Mouse (Mus musculus) neural tube, embryonic 14.5 days (tissue): ENCODE results near the gene Ttc16. TPM values are rescaled to one million over a fixed set of nuclear protein-coding genes. Genes with fewer than 3 reads are reported as not detected.

Experiments used
- ATAC-seq: fragments of 200-750 bp; cut with Nextera tagmentation; 2 replicates; pipeline ENCODE4 v1.8.0; 2017; ENCODE audit warnings: low read depth, mild to moderate bottlenecking, moderate TSS enrichment, moderate library complexity
- H3K27ac ChIP-seq: fragments of 300-500 bp; sonication (generic); 2 replicates; pipeline ENCODE4 v1.5.1; 2014; ENCODE audit warnings: low read depth, mild to moderate bottlenecking, control low read depth, low read length, moderate library complexity, mixed read lengths
- H3K27me3 ChIP-seq: fragments of 300-500 bp; sonication (generic); 2 replicates; pipeline ENCODE4 v1.6.1; 2014; ENCODE audit warnings: low read length; ENCODE audit not compliant: control insufficient read depth, insufficient read depth
- H3K36me3 ChIP-seq: fragments of 300-500 bp; sonication (generic); 2 replicates; pipeline ENCODE4 v1.6.1; 2014; ENCODE audit warnings: low read length, mixed read lengths; ENCODE audit not compliant: control insufficient read depth, insufficient read depth
- H3K4me1 ChIP-seq: fragments of 300-500 bp; sonication (generic); 2 replicates; pipeline ENCODE4 v1.6.1; 2014; ENCODE audit warnings: low read length; ENCODE audit not compliant: control insufficient read depth, insufficient read depth
- H3K4me2 ChIP-seq: fragments of 300-500 bp; sonication (generic); 2 replicates; pipeline ENCODE4 v1.6.1; 2014; ENCODE audit warnings: mild to moderate bottlenecking, low read depth, low read length, control low read depth
- H3K4me3 ChIP-seq: fragments of 300-500 bp; sonication (generic); 2 replicates; pipeline ENCODE4 v1.5.1; 2014; ENCODE audit warnings: low read depth, low read length, control low read depth, mixed read lengths
- H3K9ac ChIP-seq: fragments of 300-500 bp; sonication (generic); replicated peaks from 2 replicates; pipeline ENCODE4 v1.6.1; 2014; ENCODE audit warnings: low read depth, mild to moderate bottlenecking, control low read depth, low read length, mixed read lengths
- H3K9me3 ChIP-seq: fragments of 300-500 bp; sonication (generic); 2 replicates; pipeline ENCODE4 v1.6.1; 2016; ENCODE audit warnings: low read length; ENCODE audit not compliant: control insufficient read depth
- WGBS: fragments of 180-500 bp; shearing (Covaris S2); extraction: QIAGEN DNeasy Blood & Tissue Kit; methylation state at CpG from one replicate; pipeline ENCODE4 v1.1.7; 2014; 5-methylcytosine and 5-hydroxymethylcytosine counted together
- polyA plus RNA-seq: library from polyadenylated mRNA; unstranded; fragments of >200 nt; fragmentation: Nextera tagmentation; extraction: Ambion mirVana; gene quantifications from 2 replicates; pipeline ENCODE4 v1.2.1, GENCODE M21; 2014

The Ttc16 gene
- polyA plus RNA-seq: 0.36 and 0.82 TPM in 2 replicates

DNA sequence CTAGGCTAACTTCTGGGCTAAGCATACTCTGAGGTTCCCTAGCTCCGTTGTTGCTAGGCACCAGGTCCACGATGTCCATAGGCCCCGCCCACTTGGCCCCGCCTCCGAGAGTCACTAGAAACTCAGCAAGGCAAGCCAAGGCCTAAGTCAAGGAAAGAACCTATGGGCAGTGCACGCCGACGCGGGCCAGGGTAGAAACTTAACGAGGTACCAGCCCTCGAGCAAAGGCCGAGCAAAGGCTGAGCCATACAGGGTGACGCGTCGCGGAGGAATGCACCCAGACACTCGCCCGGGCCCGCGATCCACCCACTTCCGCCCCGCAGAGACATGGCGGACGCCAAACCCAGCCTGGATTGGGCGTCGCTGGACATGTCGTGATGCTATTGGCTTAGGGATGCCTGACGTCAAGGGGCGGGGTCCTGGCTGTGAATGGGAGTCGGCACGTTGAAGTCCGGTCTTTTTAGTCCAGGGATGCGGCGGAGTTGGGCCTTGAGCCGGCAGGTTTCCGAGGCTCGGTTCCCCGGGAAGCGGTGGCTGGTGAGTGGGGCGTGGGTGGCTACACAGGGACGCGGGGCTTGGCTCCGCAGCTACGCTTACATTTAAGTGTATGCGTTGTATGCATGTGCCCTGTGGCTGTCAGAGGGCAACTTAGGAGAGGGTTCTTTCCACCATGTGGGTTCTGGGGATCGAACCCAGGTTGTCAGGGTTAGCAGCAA is at the start of gene Ttc16, which contains the start of gene Ptrh1:
Gene Ttc16, minus strand, starts transcription at position 275 of the 716 bp plus-strand sequence.
Gene Ptrh1, plus strand, starts transcription at position 428 of the 716 bp plus-strand sequence.
- H3K27me3 ChIP-seq: no peaks in the 10 kb centered on the region
- peak within 1 kb of the TSS; percentile 51 for H3K9ac ChIP-seq
- under 1% methylated on average over 46 of the region's 46 CpGs for WGBS
- no peaks in the 10 kb centered on the region for H3K9me3 ChIP-seq
- peak; percentile 97 for ATAC-seq
- H3K36me3 ChIP-seq: no peaks in the 10 kb centered on the region
- peak within 1 kb of the TSS; percentile 55 for H3K27ac ChIP-seq
- H3K4me3 ChIP-seq: peak within 1 kb of the TSS; percentile 57
- peak within 1 kb of the TSS; percentile 83 for H3K4me2 ChIP-seq
- H3K4me1 ChIP-seq: peaks cover 12% of the 10 kb centered on the region

DNA sequence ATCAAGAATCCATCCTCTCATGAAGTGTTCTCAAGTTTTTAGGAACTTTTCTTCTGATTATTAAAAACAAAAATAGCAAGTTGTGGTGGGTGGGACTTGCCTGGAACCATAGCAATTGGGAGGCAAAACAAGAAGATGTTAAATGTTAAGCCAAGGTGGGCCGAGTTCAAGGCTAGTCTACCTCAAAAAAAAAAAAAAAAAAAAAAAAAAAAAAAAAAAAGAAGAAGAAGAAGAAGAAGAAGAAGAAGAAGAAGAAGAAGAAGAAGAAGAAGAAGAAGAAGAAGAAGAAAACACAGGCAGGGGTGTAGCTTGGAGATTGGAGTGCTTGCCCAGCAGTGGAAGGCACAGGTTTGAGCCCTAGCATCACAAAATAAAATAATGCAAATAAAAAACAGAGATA is 49.3 kb upstream of the Ttc16 start:
- no peak overlapping the region for H3K27ac ChIP-seq

DNA sequence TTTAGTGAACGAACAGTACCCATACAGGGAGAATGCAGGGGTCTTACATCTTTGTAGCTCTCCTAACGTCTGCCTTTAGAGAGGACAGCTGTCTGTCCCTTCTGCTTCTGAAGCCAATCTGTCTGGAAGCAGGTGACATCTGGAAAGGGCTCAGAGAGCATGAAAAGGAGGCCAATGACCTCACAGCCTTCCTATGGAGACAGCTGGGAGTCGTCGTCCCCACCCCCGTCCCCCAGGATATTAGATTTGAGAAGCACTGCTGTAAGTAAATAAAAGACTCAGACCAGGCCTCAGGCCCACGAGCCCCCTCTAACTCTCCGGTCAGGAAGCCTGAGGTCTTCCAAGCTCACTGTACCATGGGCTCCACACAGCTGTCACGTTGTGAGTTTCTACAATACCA is 48.7 kb upstream of the Ttc16 start:
- no peaks in the 10 kb centered on the region for H3K9me3 ChIP-seq
- H3K27ac ChIP-seq: 0 out of 2 replicates have a peak overlapping the region, but pooled peaks have one; percentile 2
- 19% methylated on average over 8 of the region's 8 CpGs for WGBS
- no peak overlapping the region for H3K4me2 ChIP-seq
- no peaks in the 10 kb centered on the region for H3K27me3 ChIP-seq
- H3K4me1 ChIP-seq: peaks cover 7% of the 10 kb centered on the region
- H3K36me3 ChIP-seq: 0 out of 2 replicates have a peak, but pooled peaks cover 4% of the 10 kb centered on the region
- ATAC-seq: no peak
- H3K4me3 ChIP-seq: no peak overlapping the region
- no peak overlapping the region for H3K9ac ChIP-seq

More for the DNA sequence above, 49.3 kb upstream of the Ttc16 start:
- Histone ChIP-seq H3K4me2 (no peak overlapping the region), H3K27me3 (no peaks in the 10 kb centered on the region), H3K4me1 (peaks cover 7% of the 10 kb centered on the region), H3K9me3 (no peaks in the 10 kb centered on the region), H3K4me3 (no peak overlapping the region), H3K36me3 (0 out of 2 replicates have a peak, but pooled peaks cover 4% of the 10 kb centered on the region), H3K9ac (no peak overlapping the region)
- 96% methylated on average over 1 of the region's 1 CpGs for WGBS
- no peak for ATAC-seq

DNA sequence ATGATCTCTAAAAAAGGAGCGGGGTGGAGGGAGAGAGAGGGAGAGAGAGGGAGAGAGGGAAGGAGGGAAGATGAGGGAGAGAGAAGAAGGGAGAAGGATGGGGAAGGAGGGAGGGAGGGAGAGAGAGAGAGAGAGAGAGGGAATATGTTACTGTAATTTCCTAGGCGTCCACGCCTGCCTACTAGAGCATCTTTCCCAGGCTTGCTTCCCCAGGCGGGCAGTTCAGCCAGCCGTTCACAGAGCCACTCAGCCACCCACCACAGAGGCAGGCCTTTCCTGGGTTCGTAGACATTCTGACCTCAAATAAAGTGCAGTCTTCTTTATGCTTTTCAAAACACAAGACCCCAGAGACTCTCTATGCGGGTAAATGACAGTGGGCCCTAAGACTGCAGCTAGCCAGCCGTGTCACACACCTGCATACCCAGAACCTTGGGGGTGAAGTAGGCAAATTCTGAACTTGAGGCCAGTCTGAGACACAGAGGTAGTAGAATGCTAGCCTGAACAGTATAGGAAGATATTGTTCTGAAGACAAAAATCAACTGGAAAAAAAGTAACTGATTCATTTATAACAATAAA is 48.2 kb upstream of the Ttc16 start:
- H3K4me3 ChIP-seq: no peak overlapping the region
- no peak overlapping the region for H3K9ac ChIP-seq
- no peaks in the 10 kb centered on the region for H3K9me3 ChIP-seq
- H3K27me3 ChIP-seq: no peaks in the 10 kb centered on the region
- no peak overlapping the region for H3K4me2 ChIP-seq
- no peak overlapping the region for H3K27ac ChIP-seq
- 35% methylated on average over 8 of the region's 8 CpGs for WGBS
- peaks cover 7% of the 10 kb centered on the region for H3K4me1 ChIP-seq
- no peak for ATAC-seq
- H3K36me3 ChIP-seq: 0 out of 2 replicates have a peak, but pooled peaks cover 4% of the 10 kb centered on the region

DNA sequence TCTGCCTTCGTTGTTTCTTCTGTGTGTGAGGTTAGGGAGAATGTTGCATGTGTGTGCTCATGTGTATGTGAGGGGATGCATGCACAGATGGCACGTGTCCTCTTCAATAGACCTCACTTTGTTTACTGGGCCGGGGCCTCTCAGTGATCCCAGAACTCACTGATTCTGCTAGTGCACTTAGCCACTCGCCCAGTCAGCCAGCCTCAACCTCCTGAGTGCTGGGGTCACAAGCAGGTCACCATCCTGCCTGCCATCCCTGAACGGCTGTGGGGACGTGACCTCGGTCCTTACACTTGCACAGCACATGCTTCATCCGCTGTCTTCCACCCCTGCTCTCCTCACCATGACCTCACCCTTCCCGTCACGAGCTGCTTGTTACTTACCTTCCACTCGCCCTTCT is 47.7 kb upstream of the Ttc16 start:
- Histone ChIP-seq H3K4me2 (no peak overlapping the region), H3K9me3 (no peaks in the 10 kb centered on the region), H3K36me3 (0 out of 2 replicates have a peak, but pooled peaks cover 6% of the 10 kb centered on the region), H3K4me3 (no peak overlapping the region), H3K27me3 (no peaks in the 10 kb centered on the region), H3K9ac (no peak overlapping the region), H3K27ac (no peak overlapping the region), H3K4me1 (peaks cover 7% of the 10 kb centered on the region)
- no peak for ATAC-seq
- WGBS: 30% methylated on average over 11 of the region's 11 CpGs

DNA sequence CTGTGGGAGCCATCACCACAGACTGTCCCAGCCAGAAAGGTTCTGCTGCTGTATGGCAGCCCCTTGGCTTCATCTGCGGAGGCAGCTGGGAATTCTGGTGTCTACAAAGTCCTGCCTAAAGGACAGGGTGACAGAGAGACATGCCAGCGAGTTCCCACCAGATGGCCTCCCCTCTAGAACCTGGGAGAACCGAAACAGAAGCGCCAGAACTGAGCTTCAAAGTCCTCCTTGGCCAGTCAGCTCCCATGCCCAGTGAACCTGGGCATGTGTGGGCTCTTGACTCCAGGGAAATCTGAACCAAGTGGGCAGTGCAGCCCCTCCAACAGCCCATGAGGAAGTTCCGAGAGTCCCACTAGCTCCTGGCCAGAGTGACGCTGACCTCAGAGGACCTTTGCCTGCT is 47.2 kb upstream of the Ttc16 start:
- Histone ChIP-seq H3K4me3 (no peak overlapping the region), H3K36me3 (0 out of 2 replicates have a peak, but pooled peaks cover 7% of the 10 kb centered on the region), H3K27ac (no peak overlapping the region), H3K9me3 (no peaks in the 10 kb centered on the region), H3K9ac (no peak overlapping the region), H3K27me3 (no peaks in the 10 kb centered on the region), H3K4me1 (peaks cover 7% of the 10 kb centered on the region), H3K4me2 (no peak overlapping the region)
- ATAC-seq: no peak
- 85% methylated on average over 6 of the region's 6 CpGs for WGBS

DNA sequence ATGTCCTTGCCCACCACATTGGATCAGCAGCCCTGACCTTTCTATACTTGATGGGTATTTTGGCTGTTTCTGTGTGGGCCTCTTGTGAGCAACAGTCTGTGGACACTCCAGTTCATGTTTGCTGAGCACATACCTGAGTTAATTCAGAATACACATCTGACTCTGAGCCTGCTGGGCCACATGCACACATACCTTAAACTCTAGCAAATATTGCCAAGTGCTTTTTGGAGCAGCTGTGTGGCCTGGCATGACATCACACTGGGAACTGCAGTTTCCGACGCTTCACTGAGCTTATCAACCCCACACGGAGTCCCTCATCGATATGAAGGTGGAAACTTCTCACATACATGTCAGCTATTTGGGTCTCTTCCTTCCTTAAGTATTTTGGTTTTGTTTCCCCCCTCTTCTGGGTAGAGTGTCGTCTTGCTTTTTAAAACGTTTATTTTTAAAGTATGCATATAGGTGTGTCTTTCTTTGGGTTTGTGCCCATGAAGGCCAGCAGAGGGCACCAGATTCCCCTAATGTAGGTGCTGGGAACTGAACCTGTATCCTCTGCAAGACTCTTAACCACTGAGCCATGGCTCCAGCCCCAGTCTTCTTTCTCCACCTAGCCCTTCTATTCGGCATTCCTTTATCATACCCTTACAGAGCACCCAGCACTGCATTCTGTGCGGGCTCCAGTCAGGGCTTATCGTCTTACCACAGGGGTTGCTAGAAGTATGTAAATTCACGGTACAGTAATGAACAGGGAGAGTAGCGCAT is 45.8 kb upstream of the Ttc16 start:
- no peak for ATAC-seq
- H3K4me3 ChIP-seq: no peak overlapping the region
- H3K36me3 ChIP-seq: 0 out of 2 replicates have a peak, but pooled peaks cover 10% of the 10 kb centered on the region
- WGBS: 73% methylated on average over 11 of the region's 11 CpGs
- H3K9ac ChIP-seq: no peak overlapping the region
- no peaks in the 10 kb centered on the region for H3K9me3 ChIP-seq
- H3K4me2 ChIP-seq: no peak overlapping the region
- no peak overlapping the region for H3K27ac ChIP-seq
- no peaks in the 10 kb centered on the region for H3K27me3 ChIP-seq
- H3K4me1 ChIP-seq: peaks cover 7% of the 10 kb centered on the region

DNA sequence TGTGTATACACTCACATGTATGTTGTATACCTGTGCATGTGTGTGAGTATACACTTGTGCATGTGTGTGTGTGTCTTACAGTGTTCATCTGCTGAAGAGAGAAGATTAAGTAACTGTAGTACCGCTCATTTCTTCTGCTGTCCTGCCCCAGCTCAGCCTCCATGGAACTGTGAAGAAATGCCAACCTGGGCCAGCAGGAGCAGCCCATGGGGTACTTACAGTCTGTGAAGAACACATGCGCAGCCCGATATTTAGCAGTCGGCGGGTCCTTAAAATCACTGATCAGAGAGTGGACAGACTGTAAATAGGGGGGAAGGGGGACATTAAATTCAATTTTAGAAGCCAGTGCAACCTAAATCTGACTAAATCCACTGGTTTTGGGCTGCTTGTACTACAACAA is 42.8 kb upstream of the Ttc16 start:
- H3K9me3 ChIP-seq: no peaks in the 10 kb centered on the region

More for the DNA sequence above, 42.8 kb upstream of the Ttc16 start:
- no peak for ATAC-seq
- Histone ChIP-seq H3K36me3 (peaks cover 29% of the 10 kb centered on the region; the same call in 1 of the 2 replicates), H3K4me3 (no peak overlapping the region), H3K27me3 (no peaks in the 10 kb centered on the region), H3K27ac (no peak overlapping the region), H3K9ac (no peak overlapping the region), H3K4me2 (no peak overlapping the region), H3K4me1 (no peaks in the 10 kb centered on the region)
- WGBS: 93% methylated on average over 5 of the region's 5 CpGs
